Mouse (Mus musculus) kidney, adult 11 months (tissue): ENCODE data around the gene Fam171a2.

ENCODE experiments used
- DNase-seq: peaks from one replicate; pipeline ENCODE4 v3.0.0; 2022

The Fam171a2 gene

DNA sequence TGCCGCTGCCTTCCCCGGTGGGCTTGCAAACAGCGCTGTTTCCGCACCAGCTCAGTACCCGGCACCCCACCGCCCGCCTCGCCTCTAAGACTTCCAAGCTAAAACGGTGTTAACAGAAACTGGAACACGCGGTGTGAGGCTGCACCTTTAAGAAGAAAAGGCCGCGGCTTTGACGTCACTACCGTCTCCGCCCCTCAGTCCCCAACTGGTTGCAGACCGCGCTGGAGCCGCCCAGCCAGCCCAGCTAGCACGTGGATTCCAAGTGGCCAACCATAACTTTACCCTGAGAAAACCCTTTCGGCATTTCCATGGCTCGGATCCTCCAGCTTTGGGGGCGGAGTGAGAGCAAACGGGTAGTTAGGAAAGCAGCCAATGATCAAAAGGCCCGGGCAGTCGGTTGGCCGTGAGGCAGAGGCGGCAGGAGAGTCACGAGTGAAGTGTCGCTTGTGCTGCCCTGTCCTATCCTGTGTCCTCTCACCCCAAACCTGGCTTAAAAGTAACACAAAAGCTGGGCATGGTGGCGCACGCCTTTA lies 39.1 kb downstream of the Fam171a2 start:
- DNase-seq, result peak; percentile 99

DNA sequence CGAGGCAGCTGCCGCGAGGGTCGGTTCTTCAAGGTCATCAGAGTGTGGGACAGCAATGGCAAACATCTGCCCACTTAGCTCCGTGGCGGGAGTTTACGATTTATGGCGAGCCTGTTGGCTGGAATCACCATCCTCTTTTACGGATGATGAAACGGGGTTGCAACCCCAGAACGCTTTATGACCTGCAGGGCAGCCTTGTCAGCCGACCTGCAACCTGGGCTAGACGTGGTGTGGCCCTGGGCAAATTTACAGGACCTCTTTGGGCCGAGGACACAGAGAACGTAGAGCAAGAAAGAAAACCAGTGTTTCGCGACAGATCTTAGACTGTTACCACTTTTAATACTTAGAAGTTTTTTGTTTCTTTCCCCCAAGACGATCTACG lies 39.7 kb downstream of the Fam171a2 start, which contains the start of gene Slc25a39:
Gene Slc25a39, minus strand, starts transcription at position 113 of the 382 bp plus-strand sequence.
- no peak for DNase-seq

DNA sequence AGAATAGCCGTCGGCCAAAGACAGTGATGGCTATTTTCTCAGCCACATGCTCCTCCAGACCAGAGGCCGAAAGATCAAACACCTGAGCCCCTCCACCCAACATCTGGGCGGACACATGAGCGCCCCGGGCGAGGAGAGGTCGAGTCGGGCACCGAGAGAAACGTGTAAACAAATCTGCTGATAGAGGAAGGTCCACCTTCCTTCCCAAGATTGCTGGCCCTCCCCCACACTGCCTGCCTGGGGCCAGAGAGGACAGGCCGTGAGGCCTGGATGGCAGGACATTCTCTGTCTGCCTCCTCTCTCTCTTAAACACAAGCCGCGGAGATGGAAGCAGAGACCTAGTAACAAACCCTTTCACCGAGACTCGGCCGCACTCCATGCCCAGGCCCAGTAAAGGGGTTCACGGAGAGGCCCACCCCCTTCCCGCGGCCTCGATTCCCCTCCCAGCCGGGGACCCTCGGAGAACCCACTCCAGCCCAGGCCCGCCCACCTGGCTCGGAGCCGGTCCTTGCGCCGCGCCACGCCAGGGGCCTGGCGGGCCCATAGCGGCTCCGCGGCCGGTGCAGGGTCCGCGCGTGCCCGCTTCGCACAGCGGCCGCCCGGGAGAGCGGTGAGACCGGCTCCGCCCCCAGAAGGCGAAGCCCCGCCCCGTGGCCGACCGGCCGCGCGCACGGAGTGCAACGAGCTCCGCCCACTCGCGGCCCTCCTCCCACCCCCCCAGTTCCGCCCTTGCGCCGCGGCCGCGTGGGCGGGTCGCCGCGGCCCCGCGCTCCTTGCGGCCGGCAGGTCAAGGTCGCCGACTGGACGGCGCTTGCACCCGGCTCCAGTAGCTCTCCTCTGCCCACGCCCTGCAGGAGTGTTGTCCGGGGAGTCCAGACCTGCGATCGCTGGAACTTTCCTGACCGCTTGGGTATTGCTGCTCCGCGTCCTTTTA lies 40.3 kb downstream of the Fam171a2 start:
- DNase-seq, result peak; percentile 89

DNA sequence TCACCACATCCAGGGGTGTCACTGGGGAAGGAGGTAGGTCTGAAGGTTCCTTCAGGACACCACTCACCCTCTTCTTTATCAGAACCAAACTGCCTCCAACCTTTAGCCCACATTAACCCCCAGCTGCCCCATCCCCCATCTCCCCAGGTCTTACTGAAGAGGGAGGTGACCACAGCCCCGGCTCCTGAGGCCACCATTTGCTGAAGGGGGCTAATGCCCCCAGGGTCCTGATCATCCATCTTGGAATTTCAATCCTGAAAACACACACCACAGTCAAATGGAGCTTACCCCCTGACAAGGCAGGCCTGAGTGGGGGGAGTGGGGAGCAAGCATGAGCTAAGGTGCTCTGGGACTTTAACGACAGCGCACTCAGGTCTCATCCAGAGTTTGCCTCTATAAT lies 41.1 kb downstream of the Fam171a2 start:
- DNase-seq, result no peak

DNA sequence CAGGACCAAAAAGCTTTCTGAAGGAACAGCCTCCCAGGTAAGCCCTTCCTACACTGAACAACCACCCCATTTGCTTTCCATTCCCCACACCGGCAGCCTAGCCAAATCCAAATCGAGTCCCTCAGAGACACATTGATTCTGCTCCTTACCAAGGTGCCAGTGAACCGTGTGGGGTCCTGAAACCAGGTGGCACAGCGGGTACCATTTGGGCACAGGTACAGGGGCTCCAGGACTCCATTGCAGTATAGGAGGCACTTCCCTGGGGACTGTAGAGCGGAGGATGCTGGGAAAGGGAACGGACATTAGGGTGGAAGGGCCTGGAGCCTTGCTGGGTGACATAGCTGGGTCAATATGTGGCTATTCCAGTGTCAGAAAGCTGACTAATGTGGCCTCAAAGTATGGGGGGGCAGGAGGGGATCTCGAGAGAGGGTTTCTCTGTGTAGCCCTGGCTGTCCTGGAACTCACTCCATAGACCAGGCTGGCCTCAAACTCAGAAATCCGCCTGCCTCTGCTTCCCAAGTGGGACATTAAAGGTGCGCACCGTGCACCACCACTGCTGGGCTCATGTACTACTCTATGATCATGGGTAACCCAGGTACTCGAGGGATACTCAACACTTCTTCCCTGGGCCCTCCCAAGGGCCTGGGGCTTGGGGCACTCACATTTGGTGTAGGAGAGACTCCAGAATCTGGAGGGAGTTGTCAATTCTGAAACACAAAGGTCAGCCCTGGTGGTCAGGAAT lies 41.8 kb downstream of the Fam171a2 start:
- peak; percentile 33 for DNase-seq

DNA sequence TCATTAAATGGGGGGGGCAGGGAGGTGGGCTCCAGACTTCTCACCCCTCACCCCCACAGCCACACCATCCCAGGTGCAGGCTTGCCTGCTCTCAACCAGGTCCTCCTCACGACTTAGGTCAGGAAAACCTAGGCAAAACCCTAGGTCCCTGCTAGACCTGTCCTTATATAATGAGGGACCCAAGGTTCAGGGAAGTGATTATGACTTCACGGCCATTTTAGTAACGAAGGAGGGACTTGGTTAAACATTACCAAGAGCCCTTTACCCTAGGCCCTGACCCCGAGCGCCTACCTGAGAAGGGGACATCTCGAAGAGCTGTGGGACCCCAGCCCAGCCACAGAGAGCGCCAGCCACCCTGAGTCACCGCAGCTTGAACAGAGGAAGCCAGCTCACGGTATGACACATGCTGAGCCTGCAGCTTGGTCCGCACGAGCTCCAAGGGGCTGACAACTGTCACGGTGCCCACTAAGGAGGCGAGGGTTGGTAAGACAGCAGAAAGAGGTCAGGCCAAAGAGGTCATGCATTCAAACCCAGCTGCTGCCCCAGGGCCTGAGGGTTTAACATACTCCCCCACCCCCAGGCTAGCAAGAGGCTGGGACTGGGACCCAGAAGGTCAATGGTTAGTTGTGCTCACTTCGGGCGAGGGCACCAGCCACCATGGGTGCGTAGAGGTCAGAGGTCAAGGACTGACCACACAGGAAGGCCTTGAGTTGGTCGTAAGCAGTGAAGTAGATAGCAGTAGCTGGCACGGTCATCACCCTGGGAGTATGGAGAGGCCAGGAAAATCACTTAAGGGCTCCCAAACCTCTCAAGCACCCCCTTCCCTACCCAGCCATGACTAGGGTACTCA lies 43.1 kb downstream of the Fam171a2 start:
- DNase-seq, result peak; percentile 67

DNA sequence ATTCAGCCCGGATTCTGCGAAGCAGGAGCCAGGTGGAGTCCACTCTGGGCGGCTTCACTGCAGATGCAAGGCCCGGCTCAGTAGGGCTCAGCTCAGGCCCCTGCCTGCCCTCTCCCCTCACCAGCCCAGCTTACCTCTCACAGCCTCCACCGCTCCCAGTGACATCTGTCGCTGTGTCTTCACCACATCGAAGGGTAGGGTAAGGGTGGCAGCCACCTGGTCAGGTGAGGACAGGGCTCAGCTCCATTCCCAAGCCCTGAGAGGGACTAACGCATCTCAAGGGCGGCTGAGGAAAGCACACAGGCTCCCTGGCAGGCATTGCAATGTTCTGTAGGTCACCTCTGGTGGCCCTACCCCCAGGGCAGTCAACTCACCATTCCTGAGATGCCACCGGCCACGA lies 43.8 kb downstream of the Fam171a2 start:
- DNase-seq, result no peak

DNA sequence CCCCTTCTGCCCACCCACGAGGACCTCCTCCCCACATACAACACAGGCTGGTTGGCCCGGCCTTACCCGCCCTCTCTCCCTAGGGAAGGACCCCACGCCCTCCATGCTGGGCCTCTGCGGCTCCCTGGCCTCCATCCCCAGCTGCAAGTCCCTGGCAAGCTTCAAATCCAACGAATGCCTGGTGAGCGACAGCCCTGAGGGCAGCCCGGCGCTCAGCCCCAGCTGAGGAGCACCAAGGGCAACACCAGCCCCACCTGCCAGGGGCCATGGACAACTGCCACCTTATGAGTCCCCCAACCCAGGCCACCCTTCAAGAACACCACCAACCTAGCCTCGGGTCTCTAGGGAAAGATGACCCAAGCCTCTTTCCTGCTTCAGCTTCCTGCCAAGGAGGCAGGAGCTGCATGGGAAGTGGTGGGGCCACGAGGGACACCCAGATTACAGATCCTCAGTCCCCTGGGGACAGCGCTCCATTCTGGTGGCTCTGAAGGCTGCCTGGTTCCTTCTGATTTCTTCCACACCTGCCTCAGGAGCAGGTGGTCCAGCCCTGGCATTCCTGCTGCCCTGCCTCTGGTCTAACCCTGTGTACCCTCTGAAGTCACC lies 45.5 kb downstream of the Fam171a2 start:
- no peak for DNase-seq

DNA sequence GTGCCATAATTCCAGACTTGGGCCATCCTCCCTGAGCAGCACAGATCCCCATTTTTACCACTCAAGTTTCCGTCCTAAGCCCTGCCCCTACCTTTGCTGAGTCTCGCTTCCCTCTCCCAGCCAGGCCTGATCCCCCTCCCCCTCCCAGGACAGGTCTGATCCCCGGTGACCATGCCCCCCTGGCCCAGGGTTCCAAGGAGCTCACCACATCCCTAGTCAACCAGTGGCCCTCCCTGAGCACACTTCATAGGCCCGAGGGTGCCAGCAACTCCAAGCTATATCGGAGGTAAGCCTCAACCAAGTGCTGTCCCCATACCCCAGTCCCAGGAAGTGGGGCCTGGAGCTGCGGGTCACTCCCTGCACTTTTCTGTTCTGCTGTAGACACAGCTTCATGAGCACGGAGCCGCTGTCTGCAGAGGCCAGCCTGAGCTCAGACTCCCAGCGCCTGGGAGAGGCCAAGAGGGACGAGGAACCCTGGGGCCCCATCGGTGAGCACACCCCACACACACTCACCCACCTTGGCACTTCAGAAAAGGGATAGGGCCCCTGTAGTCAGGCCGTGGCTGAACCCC lies 46.9 kb downstream of the Fam171a2 start:
- no peak for DNase-seq

DNA sequence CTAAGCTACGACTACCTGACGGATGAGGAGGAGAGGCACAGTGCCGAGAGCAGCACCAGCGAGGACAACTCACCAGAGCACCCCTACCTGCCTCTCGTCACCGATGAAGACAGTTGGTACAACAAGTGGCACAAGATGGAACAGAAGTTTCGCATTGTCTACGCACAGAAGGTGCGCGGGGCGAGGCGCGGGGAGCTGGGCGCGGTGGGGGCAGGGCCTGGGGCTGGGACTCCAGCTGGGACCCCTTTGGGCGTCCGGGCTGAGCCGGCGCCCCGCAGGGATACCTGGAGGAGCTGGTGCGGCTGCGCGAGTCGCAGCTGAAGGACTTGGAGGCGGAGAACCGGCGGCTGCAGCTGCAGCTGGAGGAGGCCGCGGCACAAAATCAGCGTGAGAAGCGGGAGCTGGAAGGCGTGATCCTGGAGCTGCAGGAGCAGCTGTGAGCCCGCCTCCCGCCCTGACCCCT lies 47.8 kb downstream of the Fam171a2 start:
- DNase-seq, result no peak

DNA sequence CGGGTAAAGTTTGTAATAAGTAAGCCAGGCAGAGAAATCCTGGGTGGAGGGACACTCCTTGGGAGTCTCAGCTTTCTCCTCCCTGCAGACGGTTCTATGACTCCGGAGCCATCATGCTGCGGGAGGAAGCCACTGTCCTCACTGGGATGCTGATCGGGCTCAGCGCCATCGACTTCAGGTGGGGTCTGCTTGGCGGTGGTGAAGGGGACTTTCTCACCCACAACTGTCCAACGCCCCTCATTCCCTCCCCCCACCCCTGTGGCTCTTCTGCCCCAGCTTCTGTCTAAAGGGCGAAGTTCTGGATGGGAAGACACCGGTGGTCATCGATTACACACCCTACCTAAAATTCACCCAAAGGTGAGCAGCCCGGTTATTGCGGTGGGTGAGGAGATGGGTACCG lies 48.4 kb downstream of the Fam171a2 start:
- DNase-seq, result no peak

DNA sequence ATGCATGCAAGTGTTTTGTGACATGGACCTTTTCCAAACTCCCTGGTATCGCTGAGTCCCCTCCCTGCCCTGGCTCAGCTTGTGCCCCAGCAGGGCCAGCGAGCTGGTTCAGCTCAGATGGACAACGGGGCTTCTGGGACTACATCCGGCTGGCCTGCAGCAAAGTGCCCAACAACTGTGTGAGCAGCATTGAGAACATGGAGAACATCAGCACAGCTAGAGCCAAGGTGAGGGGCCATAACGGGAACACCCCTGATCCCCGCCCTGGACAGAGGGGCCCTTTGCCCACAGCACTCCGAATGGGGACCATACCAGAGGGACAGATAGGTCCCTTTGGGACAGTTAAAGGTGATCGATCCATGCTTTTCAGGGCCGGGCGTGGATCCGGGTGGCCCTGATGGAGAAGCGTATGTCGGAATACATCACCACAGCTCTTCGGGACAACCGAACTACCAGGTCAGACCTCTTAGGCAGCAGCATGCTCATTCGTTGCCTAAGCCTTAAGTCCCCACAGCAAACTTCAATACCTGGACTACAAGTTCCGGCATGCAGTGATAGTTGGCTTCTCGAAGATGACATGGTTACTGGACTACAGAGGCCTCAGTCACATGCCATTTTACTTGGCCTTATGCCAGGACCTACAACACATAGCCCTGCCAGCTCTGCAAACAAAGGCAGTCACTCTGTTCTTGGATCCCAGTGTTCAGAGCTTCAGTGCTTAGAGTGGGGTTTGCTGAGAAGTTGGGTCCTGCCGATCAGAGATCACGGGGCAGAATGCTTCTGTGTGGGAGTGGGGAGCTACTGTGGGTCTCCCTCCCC lies 49.3 kb downstream of the Fam171a2 start:
- peak; percentile 48 for DNase-seq

DNA sequence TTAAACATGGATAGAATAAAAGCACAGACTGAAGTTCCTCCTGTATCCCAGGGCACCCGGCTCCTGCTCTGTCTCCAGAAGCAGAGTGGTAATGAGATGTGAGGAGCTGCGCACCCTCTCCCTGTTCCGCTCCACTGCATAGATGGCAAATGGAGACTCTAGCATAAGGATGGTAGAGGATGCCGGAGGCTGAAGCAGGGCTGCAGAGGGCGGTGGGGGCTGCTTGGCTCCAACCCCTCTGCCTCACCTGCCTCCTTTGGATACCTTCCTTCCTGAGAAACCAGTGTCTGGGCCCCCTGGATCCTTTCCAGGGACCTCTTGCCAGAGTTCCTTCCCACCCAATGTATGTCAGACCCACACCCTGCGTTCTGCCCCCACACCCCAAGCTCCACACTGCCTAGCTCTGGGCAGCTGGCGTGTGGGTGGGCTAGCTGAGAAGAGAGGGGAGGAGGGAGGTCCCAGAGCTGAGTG lies 50.8 kb downstream of the Fam171a2 start:
- DNase-seq, result no peak

DNA sequence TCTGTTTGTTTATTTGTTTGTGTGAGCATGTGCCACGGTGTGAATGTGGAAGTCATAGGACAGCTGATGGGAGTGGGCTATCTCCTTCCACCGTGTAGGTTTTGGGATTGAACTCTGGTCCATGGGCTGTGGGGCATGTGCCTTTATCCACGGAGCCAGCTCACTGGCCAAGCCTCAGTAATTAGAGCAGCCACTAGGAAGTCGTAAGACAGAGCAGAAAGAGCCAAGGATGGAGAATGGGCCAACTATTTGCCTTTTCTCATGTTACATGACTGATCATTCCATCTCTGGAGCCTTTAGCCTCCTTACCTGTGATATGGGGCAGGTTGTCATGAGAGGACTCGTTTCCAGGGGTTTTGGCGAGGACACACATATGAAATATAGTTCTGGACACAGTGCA lies 51.2 kb downstream of the Fam171a2 start:
- no peak for DNase-seq

DNA sequence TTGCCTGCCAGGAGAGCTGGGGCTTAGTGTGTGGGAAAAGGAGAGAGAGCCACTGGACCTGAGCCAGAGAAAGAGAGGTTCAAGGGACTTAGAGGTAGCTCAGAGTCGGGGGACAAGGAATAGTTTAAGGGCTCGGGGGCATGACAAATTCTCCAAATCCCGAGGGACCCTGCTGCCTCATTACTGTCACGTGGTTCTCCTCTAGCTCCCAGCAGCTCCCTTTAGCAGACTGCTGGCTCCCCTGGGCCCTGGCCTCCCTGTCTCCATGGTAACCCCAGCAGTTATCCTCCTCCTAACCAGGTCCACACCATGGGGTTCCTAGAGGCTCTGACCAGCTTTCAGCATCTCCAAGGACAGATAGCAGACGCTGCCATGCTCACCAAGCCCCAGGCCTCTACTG lies 52.2 kb downstream of the Fam171a2 start:
- no peak for DNase-seq

DNA sequence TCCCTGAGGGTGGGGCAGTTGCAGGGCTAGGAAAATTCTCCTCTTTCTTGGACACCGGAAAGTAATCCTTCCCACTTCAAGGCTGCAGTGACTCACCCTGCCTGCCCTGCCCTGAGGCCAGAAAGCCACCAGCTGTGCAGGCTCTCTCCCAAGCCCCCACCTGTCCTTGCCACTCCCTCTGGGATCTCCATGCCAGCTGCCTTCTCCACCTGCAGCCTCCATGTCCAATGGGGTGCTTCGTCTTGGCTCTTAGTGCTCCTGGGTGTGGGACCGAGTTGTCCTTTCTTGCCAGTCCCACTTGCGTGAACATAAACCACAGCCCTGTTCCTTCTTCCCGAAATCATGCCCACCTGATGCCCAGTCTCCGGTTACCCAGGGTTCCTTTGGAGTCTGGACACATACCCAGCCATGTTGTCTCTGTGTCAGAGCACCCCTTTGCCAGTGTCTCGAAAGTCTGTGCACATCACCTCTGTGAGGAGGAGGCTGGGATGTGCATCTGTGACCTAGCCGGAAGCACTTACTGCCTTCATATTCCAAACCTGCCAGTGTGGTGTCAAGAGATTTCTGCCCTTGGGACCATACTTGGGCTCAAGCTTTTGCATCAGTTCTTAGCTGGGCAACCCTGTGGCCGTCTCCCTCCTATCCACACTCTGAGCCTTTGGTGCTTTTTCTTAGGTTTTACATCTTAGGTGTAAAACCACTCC lies 52.9 kb downstream of the Fam171a2 start:
- no peak for DNase-seq

DNA sequence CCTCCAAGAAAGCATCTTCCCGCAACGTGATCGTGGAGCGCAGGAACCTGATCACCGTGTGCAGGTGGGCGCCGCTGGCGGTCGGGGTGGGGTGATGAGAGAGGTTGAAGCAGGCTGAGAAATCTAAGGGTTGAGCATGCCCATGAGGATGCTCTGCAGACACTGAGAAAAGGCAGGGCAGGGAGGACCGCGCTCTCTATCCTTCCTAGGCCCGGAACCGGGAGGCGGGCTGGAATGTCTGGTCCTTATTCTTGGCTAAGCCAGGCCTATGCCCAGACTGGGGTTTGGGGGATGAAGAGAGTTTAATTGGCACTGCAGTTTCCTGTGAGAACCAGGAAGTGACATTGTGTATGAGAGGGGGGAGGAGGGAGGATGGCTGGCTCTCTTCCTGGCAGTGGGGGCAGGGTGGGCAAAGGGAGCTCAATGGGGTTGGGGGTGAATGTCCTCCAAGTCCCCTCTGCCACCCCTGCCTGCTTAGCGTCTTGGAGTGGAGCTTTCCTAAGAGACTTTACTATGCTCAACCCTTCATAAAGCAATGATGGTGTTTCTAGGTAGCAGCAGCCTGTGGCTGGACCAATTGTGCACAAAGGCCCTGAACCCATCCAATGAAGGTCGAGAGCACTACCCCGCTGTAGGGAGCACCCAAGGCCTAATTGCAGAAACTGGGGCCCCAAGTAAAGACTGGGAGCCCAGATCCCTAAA lies 53.6 kb downstream of the Fam171a2 start:
- DNase-seq, result no peak

DNA sequence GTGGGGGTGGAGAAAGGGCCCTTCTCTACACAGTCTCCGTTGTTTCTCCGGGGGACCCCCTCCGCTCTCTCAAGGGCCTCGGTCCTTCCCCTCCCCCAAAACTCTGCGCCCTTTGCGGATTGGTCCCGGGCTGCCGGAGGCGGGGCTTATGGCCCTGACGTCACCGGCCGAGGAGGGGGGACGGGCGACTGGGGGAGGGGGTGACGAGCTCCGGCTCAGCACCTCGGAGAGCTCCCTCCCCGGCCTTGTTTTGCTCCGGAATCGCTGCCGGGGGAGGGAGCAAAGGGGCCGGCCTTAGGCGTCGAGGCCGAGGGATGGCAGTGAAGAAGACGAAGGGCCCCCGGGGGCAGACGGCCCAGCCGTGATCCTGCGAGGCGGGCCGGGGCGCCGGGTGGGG lies 54.2 kb downstream of the Fam171a2 start, which contains the start of gene Rundc3a:
Gene Rundc3a, plus strand, starts transcription at position 166 of the 397 bp plus-strand sequence.
- DNase-seq, result peak; percentile 62
